Mouse (Mus musculus): Measurements from ENCODE around the gene Ifnl3. TPM values are rescaled to one million over a fixed set of nuclear protein-coding genes. Genes with fewer than 3 reads are reported as not detected.
A peak's percentile ranks its signal among the peaks of the same experiment; 100 is the strongest.

Ifnl3 gene
- polyA plus RNA-seq, 1 experiment = not detected

- H3K4me1 ChIP-seq (ENCODE audit: control insufficient read depth, insufficient read depth, low read length) = no peaks in the 10 kb centered on the region
- no peak for TF ChIP-seq POLR2A (IDR thresholded peaks at IDR 0.05; ENCODE audit: borderline replicate concordance, low read depth, low read length)
- no peak for TF ChIP-seq CTCF (IDR thresholded peaks at IDR 0.05; ENCODE audit: low read depth, low read length)
- H3K4me3 ChIP-seq (ENCODE audit: insufficient read depth, low read length) = no peak overlapping the region
- H3K27ac ChIP-seq (ENCODE audit: insufficient read depth, low read depth, low read length) = no peak overlapping the region
Measured at GRCm38 (mm10) chr7:28562371-28562770, 39.7 kb downstream of the Ifnl3 start.

- Histone ChIP-seq H3K4me1 (ENCODE audit: control insufficient read depth, insufficient read depth, low read length) (no peaks in the 10 kb centered on the region), H3K4me3 (ENCODE audit: insufficient read depth, low read length) (no peak overlapping the region), H3K27ac (ENCODE audit: insufficient read depth, low read depth, low read length) (no peak overlapping the region)
- TF ChIP-seq CTCF (IDR thresholded peaks at IDR 0.05; ENCODE audit: low read depth, low read length) = no peak
- no peak for TF ChIP-seq POLR2A (IDR thresholded peaks at IDR 0.05; ENCODE audit: borderline replicate concordance, low read depth, low read length)
Measured at GRCm38 (mm10) chr7:28562951-28563350, 40.3 kb downstream of the Ifnl3 start.

GRCm38 (mm10) chr7:28565407-28565806 is 42.8 kb downstream of the Ifnl3 start:
- TF ChIP-seq CTCF (IDR thresholded peaks at IDR 0.05; ENCODE audit: low read depth, low read length) = no peak
- no peak for TF ChIP-seq POLR2A (IDR thresholded peaks at IDR 0.05; ENCODE audit: borderline replicate concordance, low read depth, low read length)
- H3K27ac ChIP-seq (ENCODE audit: insufficient read depth, low read depth, low read length) = no peak overlapping the region
- H3K4me3 ChIP-seq (ENCODE audit: insufficient read depth, low read length) = no peak overlapping the region
- H3K4me1 ChIP-seq (ENCODE audit: control insufficient read depth, insufficient read depth, low read length) = no peaks in the 10 kb centered on the region

- Histone ChIP-seq H3K4me3 (ENCODE audit: insufficient read depth, low read length) (no peak overlapping the region), H3K27ac (ENCODE audit: insufficient read depth, low read depth, low read length) (no peak overlapping the region), H3K4me1 (ENCODE audit: control insufficient read depth, insufficient read depth, low read length) (no peaks in the 10 kb centered on the region)
- TF ChIP-seq POLR2A (IDR thresholded peaks at IDR 0.05; ENCODE audit: borderline replicate concordance, low read depth, low read length) (no peak), CTCF (IDR thresholded peaks at IDR 0.05; ENCODE audit: low read depth, low read length) (no peak)
Measured at GRCm38 (mm10) chr7:28567539-28567938, 44.9 kb downstream of the Ifnl3 start.

- Histone ChIP-seq H3K4me3 (ENCODE audit: insufficient read depth, low read length) (no peak overlapping the region), H3K4me1 (ENCODE audit: control insufficient read depth, insufficient read depth, low read length) (no peaks in the 10 kb centered on the region), H3K27ac (ENCODE audit: insufficient read depth, low read depth, low read length) (no peak overlapping the region)
- TF ChIP-seq CTCF (IDR thresholded peaks at IDR 0.05; ENCODE audit: low read depth, low read length) (peak; percentile 80), POLR2A (IDR thresholded peaks at IDR 0.05; ENCODE audit: borderline replicate concordance, low read depth, low read length) (no peak)
Measured at GRCm38 (mm10) chr7:28568253-28568652, 45.6 kb downstream of the Ifnl3 start.

- TF ChIP-seq CTCF (IDR thresholded peaks at IDR 0.05; ENCODE audit: low read depth, low read length) (no peak), POLR2A (IDR thresholded peaks at IDR 0.05; ENCODE audit: borderline replicate concordance, low read depth, low read length) (no peak)
- Histone ChIP-seq H3K4me1 (ENCODE audit: control insufficient read depth, insufficient read depth, low read length) (no peaks in the 10 kb centered on the region), H3K4me3 (ENCODE audit: insufficient read depth, low read length) (no peak overlapping the region), H3K27ac (ENCODE audit: insufficient read depth, low read depth, low read length) (no peak overlapping the region)
Measured at GRCm38 (mm10) chr7:28570291-28570981, 47.8 kb downstream of the Ifnl3 start.

GRCm38 (mm10) chr7:28570982-28571682 is 48.5 kb downstream of the Ifnl3 start:
- Histone ChIP-seq H3K4me3 (ENCODE audit: insufficient read depth, low read length) (no peak overlapping the region), H3K4me1 (ENCODE audit: control insufficient read depth, insufficient read depth, low read length) (no peaks in the 10 kb centered on the region), H3K27ac (ENCODE audit: insufficient read depth, low read depth, low read length) (no peak overlapping the region)
- no peak for TF ChIP-seq CTCF (IDR thresholded peaks at IDR 0.05; ENCODE audit: low read depth, low read length)
- no peak for TF ChIP-seq POLR2A (IDR thresholded peaks at IDR 0.05; ENCODE audit: borderline replicate concordance, low read depth, low read length)

GRCm38 (mm10) chr7:28572689-28573088 is 50.1 kb downstream of the Ifnl3 start:
- H3K4me3 ChIP-seq (ENCODE audit: insufficient read depth, low read length) = no peak overlapping the region
- H3K27ac ChIP-seq (ENCODE audit: insufficient read depth, low read depth, low read length) = no peak overlapping the region
- no peaks in the 10 kb centered on the region for H3K4me1 ChIP-seq (ENCODE audit: control insufficient read depth, insufficient read depth, low read length)
- TF ChIP-seq CTCF (IDR thresholded peaks at IDR 0.05; ENCODE audit: low read depth, low read length) (no peak), POLR2A (IDR thresholded peaks at IDR 0.05; ENCODE audit: borderline replicate concordance, low read depth, low read length) (no peak)

- Histone ChIP-seq H3K27ac (ENCODE audit: insufficient read depth, low read depth, low read length) (no peak overlapping the region), H3K4me1 (ENCODE audit: control insufficient read depth, insufficient read depth, low read length) (peaks cover 2% of the 10 kb centered on the region), H3K4me3 (ENCODE audit: insufficient read depth, low read length) (no peak overlapping the region)
- no peak for TF ChIP-seq CTCF (IDR thresholded peaks at IDR 0.05; ENCODE audit: low read depth, low read length)
- no peak for TF ChIP-seq POLR2A (IDR thresholded peaks at IDR 0.05; ENCODE audit: borderline replicate concordance, low read depth, low read length)
Measured at GRCm38 (mm10) chr7:28573236-28573635, 50.6 kb downstream of the Ifnl3 start.

Other genes starting within 250 kb of the Ifnl3 start
- gene Eid2b, start 245.1 kb upstream of the Ifnl3 start, polyA plus RNA-seq (2012; ENCODE audit: insufficient read depth, insufficient read length, missing spikeins) = 4.3 and 4.6 TPM in 2 replicates
- not detected in 2 replicates for gene Selenov, start 231.7 kb upstream of the Ifnl3 start, polyA plus RNA-seq (2012; ENCODE audit: insufficient read depth, insufficient read length, missing spikeins)
- gene Dll3, start 220.6 kb upstream of the Ifnl3 start, polyA plus RNA-seq (2012; ENCODE audit: insufficient read depth, insufficient read length, missing spikeins) = not detected in 2 replicates
- 28.3 and 31.6 TPM in 2 replicates for gene Timm50, start 210.8 kb upstream of the Ifnl3 start, polyA plus RNA-seq (2012; ENCODE audit: insufficient read depth, insufficient read length, missing spikeins)
- 72.0 and 77.4 TPM in 2 replicates for gene Supt5, start 184.1 kb upstream of the Ifnl3 start, polyA plus RNA-seq (2012; ENCODE audit: insufficient read depth, insufficient read length, missing spikeins)
- 801 and 823 TPM in 2 replicates for gene Rps16, start 172.2 kb upstream of the Ifnl3 start, polyA plus RNA-seq (2012; ENCODE audit: insufficient read depth, insufficient read length, missing spikeins)
- gene Plekhg2, start 150.2 kb upstream of the Ifnl3 start, polyA plus RNA-seq (2012; ENCODE audit: insufficient read depth, insufficient read length, missing spikeins) = 11.4 and 14.6 TPM in 2 replicates
- 110 and 119 TPM in 2 replicates for gene Zfp36, start 142.6 kb upstream of the Ifnl3 start, polyA plus RNA-seq (2012; ENCODE audit: insufficient read depth, insufficient read length, missing spikeins)
- gene Med29, start 130.1 kb upstream of the Ifnl3 start, polyA plus RNA-seq (2012; ENCODE audit: insufficient read depth, insufficient read length, missing spikeins) = 12.5 and 13.9 TPM in 2 replicates
- gene Paf1, start 129.9 kb upstream of the Ifnl3 start, polyA plus RNA-seq (2012; ENCODE audit: insufficient read depth, insufficient read length, missing spikeins) = 102 and 123 TPM in 2 replicates
- gene Gmfg, start 85.4 kb upstream of the Ifnl3 start, polyA plus RNA-seq (2012; ENCODE audit: insufficient read depth, insufficient read length, missing spikeins) = 349 and 416 TPM in 2 replicates
- 3.2 and 3.6 TPM in 2 replicates for gene Lrfn1, start 70.9 kb upstream of the Ifnl3 start, polyA plus RNA-seq (2012; ENCODE audit: insufficient read depth, insufficient read length, missing spikeins)
- not detected in 2 replicates for gene Ifnl2, start 12.4 kb upstream of the Ifnl3 start, polyA plus RNA-seq (2012; ENCODE audit: insufficient read depth, insufficient read length, missing spikeins)
- gene Sycn, start 18.0 kb downstream of the Ifnl3 start, polyA plus RNA-seq (2012; ENCODE audit: insufficient read depth, insufficient read length, missing spikeins) = not detected in 2 replicates
- gene Nccrp1, start 24.4 kb downstream of the Ifnl3 start, polyA plus RNA-seq (2012; ENCODE audit: insufficient read depth, insufficient read length, missing spikeins) = not detected in 2 replicates
- 39.4 and 47.4 TPM in 2 replicates for gene Samd4b, start 75.3 kb downstream of the Ifnl3 start, polyA plus RNA-seq (2012; ENCODE audit: insufficient read depth, insufficient read length, missing spikeins)
- gene Pak4, start 75.3 kb downstream of the Ifnl3 start, polyA plus RNA-seq (2012; ENCODE audit: insufficient read depth, insufficient read length, missing spikeins) = 10.7 and 11.7 TPM in 2 replicates
- not detected in 2 replicates for gene Acp7, start 108.5 kb downstream of the Ifnl3 start, polyA plus RNA-seq (2012; ENCODE audit: insufficient read depth, insufficient read length, missing spikeins)
- not detected in 2 replicates for gene Fbxo27, start 170.0 kb downstream of the Ifnl3 start, polyA plus RNA-seq (2012; ENCODE audit: insufficient read depth, insufficient read length, missing spikeins)
- 0.47 and 0.92 TPM in 2 replicates for gene Fbxo17, start 194.0 kb downstream of the Ifnl3 start, polyA plus RNA-seq (2012; ENCODE audit: insufficient read depth, insufficient read length, missing spikeins)
- gene Mrps12, start 219.0 kb downstream of the Ifnl3 start, polyA plus RNA-seq (2012; ENCODE audit: insufficient read depth, insufficient read length, missing spikeins) = 39.5 and 50.6 TPM in 2 replicates
- gene Sars2, start 219.2 kb downstream of the Ifnl3 start, polyA plus RNA-seq (2012; ENCODE audit: insufficient read depth, insufficient read length, missing spikeins) = 7.2 and 8.2 TPM in 2 replicates
- gene Ccer2, start 233.3 kb downstream of the Ifnl3 start, polyA plus RNA-seq (2012; ENCODE audit: insufficient read depth, insufficient read length, missing spikeins) = not detected in 2 replicates
- 190 and 192 TPM in 2 replicates for gene Sirt2, start 243.9 kb downstream of the Ifnl3 start, polyA plus RNA-seq (2012; ENCODE audit: insufficient read depth, insufficient read length, missing spikeins)
- gene Nfkbib, start 244.7 kb downstream of the Ifnl3 start, polyA plus RNA-seq (2012; ENCODE audit: insufficient read depth, insufficient read length, missing spikeins) = 32.1 and 33.4 TPM in 2 replicates

Data from bone marrow macrophage, adult 2 months (primary cell).